Mouse (Mus musculus): ENCODE measurements at regions not wholly inside any gene's neighbourhood (a gene's known extent, or its start where the extent isn't known, plus 50 kb on each side); places are given as distances from the start of the nearest gene placed in this dataset.
A peak's percentile ranks its signal among the peaks of the same experiment; 100 is the strongest.

GRCm38 (mm10) chr13:102326003-102326402 lies 367.4 kb upstream of the Cd180 start:
- ATAC-seq: no peak
- 94% methylated on average over 2 of the region's 2 CpGs for WGBS

GRCm38 (mm10) chr13:102326544-102326943 lies 366.8 kb upstream of the Cd180 start:
- no peak for TF ChIP-seq CTCF (IDR thresholded peaks at IDR 0.05; ENCODE audit: low read depth)
- DNase-seq (ENCODE audit: low spot score): no peak
- 26% methylated on average over 2 of the region's 2 CpGs for WGBS

More at GRCm38 (mm10) chr13:102326003-102326402, 367.4 kb upstream of the Cd180 start:
- no peaks in the 10 kb centered on the region for H3K4me1 ChIP-seq (ENCODE audit: insufficient read depth, low read length)
- no peak for DNase-seq (ENCODE audit: low spot score)
- no peaks in the 10 kb centered on the region for H3K36me3 ChIP-seq (ENCODE audit: insufficient read depth, low read length)
- TF ChIP-seq CTCF (IDR thresholded peaks at IDR 0.05; ENCODE audit: low read depth): no peak
- no peaks in the 10 kb centered on the region for H3K9me3 ChIP-seq (ENCODE audit: low read length)
- H3K9ac ChIP-seq (replicated peaks; ENCODE audit: low read length): no peak overlapping the region
- no peak overlapping the region for H3K4me3 ChIP-seq (ENCODE audit: low read length)
- no peaks in the 10 kb centered on the region for H3K27me3 ChIP-seq (ENCODE audit: insufficient read depth, low read length)
- no peak overlapping the region for H3K4me2 ChIP-seq (ENCODE audit: low read depth, low read length)
- no peak overlapping the region for H3K27ac ChIP-seq

GRCm38 (mm10) chr13:102333667-102334066 lies 359.7 kb upstream of the Cd180 start:
- Histone ChIP-seq H3K4me1 (ENCODE audit: insufficient read depth, low read length) (0 out of 2 replicates have a peak, but pooled peaks cover 5% of the 10 kb centered on the region), H3K27me3 (ENCODE audit: insufficient read depth, low read length) (no peaks in the 10 kb centered on the region), H3K27ac (no peak overlapping the region), H3K9ac (replicated peaks; ENCODE audit: low read length) (no peak overlapping the region), H3K4me2 (ENCODE audit: low read depth, low read length) (peak overlapping the region; percentile 50), H3K4me3 (ENCODE audit: low read length) (peak overlapping the region; percentile 17; the same call in 1 of the 2 replicates), H3K36me3 (ENCODE audit: insufficient read depth, low read length) (no peaks in the 10 kb centered on the region), H3K9me3 (ENCODE audit: low read length) (no peaks in the 10 kb centered on the region)
- no peak for TF ChIP-seq CTCF (IDR thresholded peaks at IDR 0.05; ENCODE audit: low read depth)
- ATAC-seq (no peak), DNase-seq (ENCODE audit: low spot score) (no peak)
- WGBS: 25% methylated on average over 1 of the region's 1 CpGs

More at GRCm38 (mm10) chr13:102326544-102326943, 366.8 kb upstream of the Cd180 start:
- Histone ChIP-seq H3K4me3 (ENCODE audit: low read length) (no peak overlapping the region), H3K27ac (no peak overlapping the region), H3K36me3 (ENCODE audit: insufficient read depth, low read length) (no peaks in the 10 kb centered on the region), H3K4me2 (ENCODE audit: low read depth, low read length) (no peak overlapping the region), H3K27me3 (ENCODE audit: insufficient read depth, low read length) (no peaks in the 10 kb centered on the region), H3K9ac (replicated peaks; ENCODE audit: low read length) (no peak overlapping the region), H3K4me1 (ENCODE audit: insufficient read depth, low read length) (no peaks in the 10 kb centered on the region), H3K9me3 (ENCODE audit: low read length) (no peaks in the 10 kb centered on the region)
- ATAC-seq: no peak

- Histone ChIP-seq H3K27me3 (ENCODE audit: insufficient read depth, low read length) (no peaks in the 10 kb centered on the region), H3K4me2 (ENCODE audit: low read depth, low read length) (peak overlapping the region; percentile 50), H3K27ac (no peak overlapping the region), H3K9ac (replicated peaks; ENCODE audit: low read length) (no peak overlapping the region), H3K4me1 (ENCODE audit: insufficient read depth, low read length) (0 out of 2 replicates have a peak, but pooled peaks cover 5% of the 10 kb centered on the region), H3K9me3 (ENCODE audit: low read length) (no peaks in the 10 kb centered on the region), H3K36me3 (ENCODE audit: insufficient read depth, low read length) (no peaks in the 10 kb centered on the region), H3K4me3 (ENCODE audit: low read length) (peak overlapping the region; percentile 17; the same call in 1 of the 2 replicates)
- DNase-seq (ENCODE audit: low spot score) (peak; percentile 77), ATAC-seq (peak; percentile 59; the same call in 1 of the 2 replicates)
- 23% methylated on average over 13 of the region's 13 CpGs for WGBS
- no peak for TF ChIP-seq CTCF (IDR thresholded peaks at IDR 0.05; ENCODE audit: low read depth)
Measured at GRCm38 (mm10) chr13:102334131-102334534, 359.2 kb upstream of the Cd180 start.

- WGBS: 88% methylated on average over 2 of the region's 2 CpGs
- no peak overlapping the region for H3K4me3 ChIP-seq (ENCODE audit: low read length)
- ATAC-seq: no peak
- H3K4me1 ChIP-seq (ENCODE audit: insufficient read depth, low read length): no peaks in the 10 kb centered on the region
- H3K27me3 ChIP-seq (ENCODE audit: insufficient read depth, low read length): no peaks in the 10 kb centered on the region
- no peak overlapping the region for H3K4me2 ChIP-seq (ENCODE audit: low read depth, low read length)
- no peaks in the 10 kb centered on the region for H3K36me3 ChIP-seq (ENCODE audit: insufficient read depth, low read length)
- no peak overlapping the region for H3K27ac ChIP-seq
- TF ChIP-seq CTCF (IDR thresholded peaks at IDR 0.05; ENCODE audit: low read depth): no peak
- no peak overlapping the region for H3K9ac ChIP-seq (replicated peaks; ENCODE audit: low read length)
- DNase-seq (ENCODE audit: low spot score): no peak
- no peaks in the 10 kb centered on the region for H3K9me3 ChIP-seq (ENCODE audit: low read length)
Measured at GRCm38 (mm10) chr13:102343236-102343635, 350.1 kb upstream of the Cd180 start.

GRCm38 (mm10) chr13:102344606-102345269 lies 348.6 kb upstream of the Cd180 start:
- no peak overlapping the region for H3K4me3 ChIP-seq (ENCODE audit: low read length)
- H3K4me2 ChIP-seq (ENCODE audit: low read depth, low read length): no peak overlapping the region
- TF ChIP-seq CTCF (IDR thresholded peaks at IDR 0.05; ENCODE audit: low read depth): no peak
- no peaks in the 10 kb centered on the region for H3K36me3 ChIP-seq (ENCODE audit: insufficient read depth, low read length)
- no peak for ATAC-seq
- H3K9ac ChIP-seq (replicated peaks; ENCODE audit: low read length): no peak overlapping the region
- H3K27me3 ChIP-seq (ENCODE audit: insufficient read depth, low read length): no peaks in the 10 kb centered on the region
- WGBS: 70% methylated on average over 5 of the region's 5 CpGs
- peak; percentile 3 for DNase-seq (ENCODE audit: low spot score)
- H3K27ac ChIP-seq: no peak overlapping the region
- no peaks in the 10 kb centered on the region for H3K4me1 ChIP-seq (ENCODE audit: insufficient read depth, low read length)
- H3K9me3 ChIP-seq (ENCODE audit: low read length): no peaks in the 10 kb centered on the region

GRCm38 (mm10) chr13:102349493-102349892 lies 343.9 kb upstream of the Cd180 start:
- Histone ChIP-seq H3K9me3 (ENCODE audit: low read length) (no peaks in the 10 kb centered on the region), H3K4me1 (ENCODE audit: insufficient read depth, low read length) (no peaks in the 10 kb centered on the region), H3K27me3 (ENCODE audit: insufficient read depth, low read length) (no peaks in the 10 kb centered on the region), H3K9ac (replicated peaks; ENCODE audit: low read length) (no peak overlapping the region), H3K27ac (no peak overlapping the region), H3K4me3 (ENCODE audit: low read length) (no peak overlapping the region), H3K36me3 (ENCODE audit: insufficient read depth, low read length) (no peaks in the 10 kb centered on the region), H3K4me2 (ENCODE audit: low read depth, low read length) (no peak overlapping the region)
- ATAC-seq (no peak), DNase-seq (ENCODE audit: low spot score) (no peak)
- WGBS: 91% methylated on average over 1 of the region's 1 CpGs
- no peak for TF ChIP-seq CTCF (IDR thresholded peaks at IDR 0.05; ENCODE audit: low read depth)
